Mouse (Mus musculus): Measurements from ENCODE around the gene Apoa1. TPM values are rescaled to one million over a fixed set of nuclear protein-coding genes. Genes with fewer than 3 reads are reported as not detected.

The Apoa1 gene
- total RNA-seq, 1 experiment, result 0.45 TPM

- no peak for DNase-seq (ENCODE audit: low read depth, low spot score)
- no peaks in the 10 kb centered on the region for H3K36me3 ChIP-seq (ENCODE audit: control insufficient read depth, insufficient read depth, low read length, poor library complexity, severe bottlenecking)
- no peak within 1 kb of the TSS for H3K27ac ChIP-seq (ENCODE audit: insufficient read depth, low read depth, low read length, poor library complexity, severe bottlenecking)
- H3K9me3 ChIP-seq (ENCODE audit: control insufficient read depth, insufficient read depth, low read depth, low read length), result no peaks in the 10 kb centered on the region
- H3K4me3 ChIP-seq (ENCODE audit: insufficient read depth in 1 of 2, low read depth in 1 of 2, low read length in 2 of 2, poor library complexity in 1 of 2, severe bottlenecking in 1 of 2), result no peak within 1 kb of the TSS
- H3K9ac ChIP-seq (ENCODE audit: insufficient read depth, low read depth, low read length, poor library complexity, severe bottlenecking), result no peak within 1 kb of the TSS
- in situ Hi-C loops (cut with MboI; ENCODE audit: low sequenced_read_pairs in 2 of 2, unreplicated experiment in 2 of 2), result no loop called here
- H3K4me1 ChIP-seq (ENCODE audit: control insufficient read depth in 2 of 2, insufficient read depth in 2 of 2, low read length in 2 of 2, poor library complexity in 1 of 2), result peaks cover 0 to 2% of the 10 kb centered on the region in 2 experiments; a peak in 1 of 4 replicates
- TF ChIP-seq HCFC1 (IDR thresholded peaks at IDR 0.05; ENCODE audit: borderline replicate concordance, insufficient read depth, low read length) (no peak), MAFK (IDR thresholded peaks at IDR 0.05; ENCODE audit: insufficient read depth, low read depth, low read length) (no peak), ZNF384 (IDR thresholded peaks at IDR 0.05; ENCODE audit: low read depth, low read length) (no peak), CHD2 (IDR thresholded peaks at IDR 0.05; ENCODE audit: low read depth, low read length) (no peak), ZC3H11A (IDR thresholded peaks at IDR 0.05; ENCODE audit: borderline replicate concordance, low read depth, low read length) (no peak)
Observed at GRCm38 (mm10) chr9:46235596-46235648, 7.0 kb downstream of the Apoa1 start, which contains the start of gene Apoc3. Gene Apoc3, minus strand, starts transcription at chr9:46235636.

- H3K27ac ChIP-seq (ENCODE audit: insufficient read depth, low read depth, low read length, poor library complexity, severe bottlenecking), result no peak overlapping the region
- no peak overlapping the region for H3K4me3 ChIP-seq (ENCODE audit: insufficient read depth in 1 of 2, low read depth in 1 of 2, low read length in 2 of 2, poor library complexity in 1 of 2, severe bottlenecking in 1 of 2)
- DNase-seq (ENCODE audit: low read depth, low spot score), result no peak
- peaks cover 0 to 2% of the 10 kb centered on the region in 2 experiments; a peak in 1 of 4 replicates for H3K4me1 ChIP-seq (ENCODE audit: control insufficient read depth in 2 of 2, insufficient read depth in 2 of 2, low read length in 2 of 2, poor library complexity in 1 of 2)
- in situ Hi-C loops (cut with MboI; ENCODE audit: low sequenced_read_pairs in 2 of 2, unreplicated experiment in 2 of 2), result no loop called here
- H3K9me3 ChIP-seq (ENCODE audit: control insufficient read depth, insufficient read depth, low read depth, low read length), result no peaks in the 10 kb centered on the region
- TF ChIP-seq HCFC1 (IDR thresholded peaks at IDR 0.05; ENCODE audit: borderline replicate concordance, insufficient read depth, low read length) (no peak), CHD2 (IDR thresholded peaks at IDR 0.05; ENCODE audit: low read depth, low read length) (no peak), ZNF384 (IDR thresholded peaks at IDR 0.05; ENCODE audit: low read depth, low read length) (no peak), ZC3H11A (IDR thresholded peaks at IDR 0.05; ENCODE audit: borderline replicate concordance, low read depth, low read length) (no peak), MAFK (IDR thresholded peaks at IDR 0.05; ENCODE audit: insufficient read depth, low read depth, low read length) (no peak)
- no peak overlapping the region for H3K9ac ChIP-seq (ENCODE audit: insufficient read depth, low read depth, low read length, poor library complexity, severe bottlenecking)
- no peaks in the 10 kb centered on the region for H3K36me3 ChIP-seq (ENCODE audit: control insufficient read depth, insufficient read depth, low read length, poor library complexity, severe bottlenecking)
Observed at GRCm38 (mm10) chr9:46235649-46236048, 7.3 kb downstream of the Apoa1 start.

- Histone ChIP-seq H3K4me3 (ENCODE audit: insufficient read depth in 1 of 2, low read depth in 1 of 2, low read length in 2 of 2, poor library complexity in 1 of 2, severe bottlenecking in 1 of 2) (no peak overlapping the region), H3K36me3 (ENCODE audit: control insufficient read depth, insufficient read depth, low read length, poor library complexity, severe bottlenecking) (no peaks in the 10 kb centered on the region), H3K9me3 (ENCODE audit: control insufficient read depth, insufficient read depth, low read depth, low read length) (no peaks in the 10 kb centered on the region), H3K27ac (ENCODE audit: insufficient read depth, low read depth, low read length, poor library complexity, severe bottlenecking) (no peak overlapping the region), H3K9ac (ENCODE audit: insufficient read depth, low read depth, low read length, poor library complexity, severe bottlenecking) (no peak overlapping the region), H3K4me1 (ENCODE audit: control insufficient read depth in 2 of 2, insufficient read depth in 2 of 2, low read length in 2 of 2, poor library complexity in 1 of 2) (no peaks in the 10 kb centered on the region)
- no peak for DNase-seq (ENCODE audit: low read depth, low spot score)
- in situ Hi-C loops (cut with MboI; ENCODE audit: low sequenced_read_pairs in 2 of 2, unreplicated experiment in 2 of 2), result no loop called here
- no peak for TF ChIP-seq MAFK (IDR thresholded peaks at IDR 0.05; ENCODE audit: insufficient read depth, low read depth, low read length)
- no peak for TF ChIP-seq ZC3H11A (IDR thresholded peaks at IDR 0.05; ENCODE audit: borderline replicate concordance, low read depth, low read length)
- no peak for TF ChIP-seq CHD2 (IDR thresholded peaks at IDR 0.05; ENCODE audit: low read depth, low read length)
- TF ChIP-seq HCFC1 (IDR thresholded peaks at IDR 0.05; ENCODE audit: borderline replicate concordance, insufficient read depth, low read length), result no peak
- no peak for TF ChIP-seq ZNF384 (IDR thresholded peaks at IDR 0.05; ENCODE audit: low read depth, low read length)
Observed at GRCm38 (mm10) chr9:46238850-46239249, 10.5 kb downstream of the Apoa1 start.

GRCm38 (mm10) chr9:46240526-46241153 is 12.3 kb downstream of the Apoa1 start, which contains the start of gene Apoa4:
Gene Apoa4, plus strand, starts transcription at chr9:46240696.
- Histone ChIP-seq H3K4me3 (ENCODE audit: insufficient read depth in 1 of 2, low read depth in 1 of 2, low read length in 2 of 2, poor library complexity in 1 of 2, severe bottlenecking in 1 of 2) (no peak within 1 kb of the TSS), H3K27ac (ENCODE audit: insufficient read depth, low read depth, low read length, poor library complexity, severe bottlenecking) (no peak within 1 kb of the TSS), H3K9ac (ENCODE audit: insufficient read depth, low read depth, low read length, poor library complexity, severe bottlenecking) (no peak within 1 kb of the TSS), H3K9me3 (ENCODE audit: control insufficient read depth, insufficient read depth, low read depth, low read length) (no peaks in the 10 kb centered on the region), H3K4me1 (ENCODE audit: control insufficient read depth in 2 of 2, insufficient read depth in 2 of 2, low read length in 2 of 2, poor library complexity in 1 of 2) (no peaks in the 10 kb centered on the region), H3K36me3 (ENCODE audit: control insufficient read depth, insufficient read depth, low read length, poor library complexity, severe bottlenecking) (no peaks in the 10 kb centered on the region)
- TF ChIP-seq ZC3H11A (IDR thresholded peaks at IDR 0.05; ENCODE audit: borderline replicate concordance, low read depth, low read length), result no peak
- TF ChIP-seq ZNF384 (IDR thresholded peaks at IDR 0.05; ENCODE audit: low read depth, low read length), result no peak
- TF ChIP-seq CHD2 (IDR thresholded peaks at IDR 0.05; ENCODE audit: low read depth, low read length), result no peak
- TF ChIP-seq HCFC1 (IDR thresholded peaks at IDR 0.05; ENCODE audit: borderline replicate concordance, insufficient read depth, low read length), result no peak
- no peak for TF ChIP-seq MAFK (IDR thresholded peaks at IDR 0.05; ENCODE audit: insufficient read depth, low read depth, low read length)
- DNase-seq (ENCODE audit: low read depth, low spot score), result no peak
- in situ Hi-C loops (cut with MboI; ENCODE audit: low sequenced_read_pairs in 2 of 2, unreplicated experiment in 2 of 2), result no loop called here

- Histone ChIP-seq H3K9me3 (ENCODE audit: control insufficient read depth, insufficient read depth, low read depth, low read length) (no peaks in the 10 kb centered on the region), H3K9ac (ENCODE audit: insufficient read depth, low read depth, low read length, poor library complexity, severe bottlenecking) (no peak overlapping the region), H3K4me3 (ENCODE audit: insufficient read depth in 1 of 2, low read depth in 1 of 2, low read length in 2 of 2, poor library complexity in 1 of 2, severe bottlenecking in 1 of 2) (no peak overlapping the region), H3K27ac (ENCODE audit: insufficient read depth, low read depth, low read length, poor library complexity, severe bottlenecking) (no peak overlapping the region), H3K4me1 (ENCODE audit: control insufficient read depth in 2 of 2, insufficient read depth in 2 of 2, low read length in 2 of 2, poor library complexity in 1 of 2) (no peaks in the 10 kb centered on the region), H3K36me3 (ENCODE audit: control insufficient read depth, insufficient read depth, low read length, poor library complexity, severe bottlenecking) (no peaks in the 10 kb centered on the region)
- in situ Hi-C loops (cut with MboI; ENCODE audit: low sequenced_read_pairs in 2 of 2, unreplicated experiment in 2 of 2), result no loop called here
- TF ChIP-seq ZC3H11A (IDR thresholded peaks at IDR 0.05; ENCODE audit: borderline replicate concordance, low read depth, low read length) (no peak), MAFK (IDR thresholded peaks at IDR 0.05; ENCODE audit: insufficient read depth, low read depth, low read length) (no peak), ZNF384 (IDR thresholded peaks at IDR 0.05; ENCODE audit: low read depth, low read length) (no peak), HCFC1 (IDR thresholded peaks at IDR 0.05; ENCODE audit: borderline replicate concordance, insufficient read depth, low read length) (no peak), CHD2 (IDR thresholded peaks at IDR 0.05; ENCODE audit: low read depth, low read length) (no peak)
- DNase-seq (ENCODE audit: low read depth, low spot score), result no peak
Observed at GRCm38 (mm10) chr9:46241818-46242217, 13.4 kb downstream of the Apoa1 start.

Measured in ES-E14 (cell line).